Mouse (Mus musculus) embryo, embryonic 11.5 days (tissue): Measurements from ENCODE around the gene Epm2a.
"Not testable (repeated sequence)": the region's sequence is repeated elsewhere in the genome, so short reads cannot be mapped to it uniquely, and the experiment has no call there.

ENCODE experiments used
- DNase-seq: peaks from one replicate; pipeline ENCODE4 v3.0.0-alpha.2; 2012; ENCODE audit warnings: low read depth, low spot score

The Epm2a gene

GRCm38 (mm10) chr10:11343205-11344141 is at the start of gene Epm2a:
TSS of gene Epm2a (plus strand) at chr10:11343404.
- DNase-seq, result peak; percentile 77

- no peak for DNase-seq
Observed at GRCm38 (mm10) chr10:11298418-11298817, 44.8 kb upstream of the Epm2a start.

GRCm38 (mm10) chr10:11305365-11306053 is 37.7 kb upstream of the Epm2a start:
- no peak for DNase-seq

GRCm38 (mm10) chr10:11306054-11306367 is 37.2 kb upstream of the Epm2a start:
- DNase-seq, result no peak

- DNase-seq, result no peak
Observed at GRCm38 (mm10) chr10:11309866-11310265, 33.3 kb upstream of the Epm2a start.

- DNase-seq, result no peak
Observed at GRCm38 (mm10) chr10:11310481-11310880, 32.7 kb upstream of the Epm2a start.

- DNase-seq, result not testable (repeated sequence)
Observed at GRCm38 (mm10) chr10:11317856-11318454, 25.2 kb upstream of the Epm2a start.

GRCm38 (mm10) chr10:11319446-11319970 is 23.7 kb upstream of the Epm2a start:
- no peak for DNase-seq

- no peak for DNase-seq
Observed at GRCm38 (mm10) chr10:11322316-11322715, 20.9 kb upstream of the Epm2a start.

GRCm38 (mm10) chr10:11323202-11323898 is 19.9 kb upstream of the Epm2a start:
- DNase-seq, result no peak

GRCm38 (mm10) chr10:11326526-11326925 is 16.7 kb upstream of the Epm2a start:
- no peak for DNase-seq

- DNase-seq, result no peak
Observed at GRCm38 (mm10) chr10:11344536-11345468, 1.6 kb downstream of the Epm2a start.

- DNase-seq, result not testable (repeated sequence)
Observed at GRCm38 (mm10) chr10:11350243-11350974, 7.2 kb downstream of the Epm2a start.

- no peak for DNase-seq
Observed at GRCm38 (mm10) chr10:11354609-11355008, 11.4 kb downstream of the Epm2a start.

- DNase-seq, result peak; percentile 54
Observed at GRCm38 (mm10) chr10:11361985-11362692, 18.9 kb downstream of the Epm2a start.

- peak; percentile 9 for DNase-seq
Observed at GRCm38 (mm10) chr10:11362896-11363487, 19.8 kb downstream of the Epm2a start.

GRCm38 (mm10) chr10:11381302-11381701 is 38.1 kb downstream of the Epm2a start:
- no peak for DNase-seq

- DNase-seq, result no peak
Observed at GRCm38 (mm10) chr10:11410926-11411325, 67.7 kb downstream of the Epm2a start.

- DNase-seq, result no peak
Observed at GRCm38 (mm10) chr10:11420071-11420470, 76.9 kb downstream of the Epm2a start.
